ENCODE assay signal across 9 mouse cellular contexts in genomic region chr5:137583670-137584169, GRCm38 (mm10). TPM values are rescaled to one million over a fixed set of nuclear protein-coding genes. Genes with fewer than 3 reads are reported as not detected.
DNase-seq lines count a peak whose midpoint lies in the region; ATAC-seq lines count a peak whose summit lies in the region.
"Had no signal": no experiment of that assay in that cellular context is flagged by ENCODE, and none has a peak within 500 bp of the region (broad histone marks: within the 10 kb centered on the region; RNA-seq: fewer than 3 reads in every experiment).

No protein-coding gene starts in this region.

- peaks cover 36% of the 10 kb centered on the region for H3K27me3 ChIP-seq in heart, embryonic 12.5 days (replicated peaks)
- H3K27me3 ChIP-seq in stomach, embryonic 16.5 days (ENCODE audit: control insufficient read depth, insufficient read depth, low read length), result 0 out of 2 replicates have a peak, but pooled peaks cover 3% of the 10 kb centered on the region

- 0 out of 2 replicates have a peak overlapping the region, but pooled peaks have one; percentile 6 for H3K9ac ChIP-seq in heart, embryonic 12.5 days
- peak overlapping the region; percentile 67 for H3K9ac ChIP-seq in stomach, embryonic 16.5 days (ENCODE audit: low read length)

- 0 out of 2 replicates have a peak, but pooled peaks cover 6% of the 10 kb centered on the region for H3K9me3 ChIP-seq in heart, embryonic 12.5 days (replicated peaks)
- 0 out of 2 replicates have a peak, but pooled peaks cover 7% of the 10 kb centered on the region for H3K9me3 ChIP-seq in stomach, embryonic 16.5 days (replicated peaks; ENCODE audit: control insufficient read depth, low read length)

- H3K4me1 ChIP-seq in brown adipose tissue, adult 24 weeks (ENCODE audit: control insufficient read depth, insufficient read depth, insufficient read length, low read length), result no peaks in the 10 kb centered on the region
- peaks cover 11% of the 10 kb centered on the region; the same call in 1 of the 2 replicates for H3K4me1 ChIP-seq in heart, embryonic 12.5 days (replicated peaks)
- 0 out of 2 replicates have a peak, but pooled peaks cover 6% of the 10 kb centered on the region for H3K4me1 ChIP-seq in stomach, embryonic 16.5 days (ENCODE audit: control insufficient read depth, insufficient read depth, low read length)

- ATAC-seq in cerebellum, adult (ENCODE audit: insufficient number of reproducible peaks, low FRiP score, low TSS enrichment), result no peak
- peak; percentile 30; the same call in 1 of the 2 replicates for ATAC-seq in heart, embryonic 12.5 days (ENCODE audit: insufficient number of reproducible peaks, low FRiP score)
- peak; percentile 68; the same call in 1 of the 2 replicates for ATAC-seq in stomach, embryonic 16.5 days (ENCODE audit: insufficient read depth, low FRiP score)

- no peaks in the 10 kb centered on the region for H3K36me3 ChIP-seq in heart, embryonic 12.5 days
- H3K36me3 ChIP-seq in stomach, embryonic 16.5 days (ENCODE audit: control insufficient read depth, insufficient read depth, low read length), result no peaks in the 10 kb centered on the region

- peak; percentile 42 to 47 for DNase-seq in cerebellum, postnatal 25 days
- DNase-seq in layer of hippocampus, postnatal 36 days, result peak; percentile 55 to 58
- peak; percentile 67 for DNase-seq in mesoderm, embryonic 11.5 days (ENCODE audit: low read depth, low spot score)
- DNase-seq in gastrocnemius, adult 18-20 months (ENCODE audit: low spot score), result no peak

- H3K27ac ChIP-seq in brown adipose tissue, adult 24 weeks (replicated peaks; ENCODE audit: low read depth, low read length), result no peak overlapping the region
- H3K27ac ChIP-seq in heart, embryonic 12.5 days (ENCODE audit: poor library complexity, severe bottlenecking), result no peak overlapping the region
- no peak overlapping the region for H3K27ac ChIP-seq in stomach, embryonic 16.5 days (ENCODE audit: low read length)

- peak overlapping the region; percentile 71 for H3K4me2 ChIP-seq in heart, embryonic 12.5 days
- peak overlapping the region; percentile 63 for H3K4me2 ChIP-seq in stomach, embryonic 16.5 days (ENCODE audit: low read depth, low read length)

- 8% methylated on average over 27 of the region's 27 CpGs for WGBS in heart, embryonic 12.5 days
- WGBS in stomach, embryonic 16.5 days, result 9% methylated on average over 27 of the region's 27 CpGs

- H3K4me3 ChIP-seq in brown adipose tissue, adult 24 weeks (ENCODE audit: insufficient read depth, low read depth, low read length), result peak overlapping the region; percentile 47
- H3K4me3 ChIP-seq in heart, embryonic 12.5 days, result peak overlapping the region; percentile 41
- H3K4me3 ChIP-seq in stomach, embryonic 16.5 days (replicated peaks; ENCODE audit: low read length), result peak overlapping the region; percentile 45

RNA-seq across cellular contexts. Expression of gene Tfr2, which starts 14.1 kb away (rescaled TPM):
- 4.6 and 6.1 TPM in 2 replicates for polyA plus RNA-seq in brown adipose tissue, adult 24 weeks (2012; ENCODE audit: insufficient read depth, insufficient read length, missing spikeins)
- polyA plus RNA-seq in heart, embryonic 12.5 days (2016; fragmentation: Nextera tagmentation; extraction: Ambion mirVana), result 0.51 and 1.9 TPM in 2 replicates
- 10 to 100 TPM; 13.4 to 16.1 TPM for total RNA-seq in layer of hippocampus, postnatal 36 days (2021)
- 2.7 and 3.4 TPM in 2 replicates for polyA plus RNA-seq in stomach, embryonic 16.5 days (2015; fragmentation: Nextera tagmentation; extraction: Ambion mirVana)
- under 1 TPM in 1 of 2 experiments, not detected in 1; 0.36 TPM for total RNA-seq in gastrocnemius, adult 18-20 months (2021)

RNA-seq across cellular contexts. Expression of gene Mospd3, which starts 17.1 kb away (rescaled TPM):
- 31.1 and 45.9 TPM in 2 replicates for polyA plus RNA-seq in brown adipose tissue, adult 24 weeks (2012; ENCODE audit: insufficient read depth, insufficient read length, missing spikeins)
- 18.7 and 18.8 TPM in 2 replicates for polyA plus RNA-seq in heart, embryonic 12.5 days (2016; fragmentation: Nextera tagmentation; extraction: Ambion mirVana)
- total RNA-seq in layer of hippocampus, postnatal 36 days (2021), result 10 to 100 TPM; 26.0 to 27.4 TPM
- polyA plus RNA-seq in stomach, embryonic 16.5 days (2015; fragmentation: Nextera tagmentation; extraction: Ambion mirVana), result 23.8 and 24.3 TPM in 2 replicates
- total RNA-seq in gastrocnemius, adult 18-20 months (2021), result 1 to 10 TPM; 8.8 to 8.9 TPM

RNA-seq across cellular contexts. Expression of gene Pcolce, which starts 29.9 kb away (rescaled TPM):
- 66.8 and 89.9 TPM in 2 replicates for polyA plus RNA-seq in brown adipose tissue, adult 24 weeks (2012; ENCODE audit: insufficient read depth, insufficient read length, missing spikeins)
- polyA plus RNA-seq in heart, embryonic 12.5 days (2016; fragmentation: Nextera tagmentation; extraction: Ambion mirVana), result 109 and 118 TPM in 2 replicates
- 1 to 10 TPM; 8.4 to 8.8 TPM for total RNA-seq in layer of hippocampus, postnatal 36 days (2021)
- polyA plus RNA-seq in stomach, embryonic 16.5 days (2015; fragmentation: Nextera tagmentation; extraction: Ambion mirVana), result 150 and 153 TPM in 2 replicates
- total RNA-seq in gastrocnemius, adult 18-20 months (2021), result 10 to 100 TPM; 31.2 to 44.1 TPM

RNA-seq across cellular contexts. Expression of gene Actl6b, which starts 30.4 kb away (rescaled TPM):
- polyA plus RNA-seq in brown adipose tissue, adult 24 weeks (2012; ENCODE audit: insufficient read depth, insufficient read length, missing spikeins), result not detected in 2 replicates
- 0.40 TPM in 1 of 2 replicates, not detected in the other for polyA plus RNA-seq in heart, embryonic 12.5 days (2016; fragmentation: Nextera tagmentation; extraction: Ambion mirVana)
- 100 to 1,000 TPM; 127 to 138 TPM for total RNA-seq in layer of hippocampus, postnatal 36 days (2021)
- 3.6 TPM in 2 replicates for polyA plus RNA-seq in stomach, embryonic 16.5 days (2015; fragmentation: Nextera tagmentation; extraction: Ambion mirVana)
- not detected for total RNA-seq in gastrocnemius, adult 18-20 months (2021)
- total RNA-seq: gastrocnemius, postnatal 4 days had no signal

RNA-seq across cellular contexts. Expression of gene Fbxo24, which starts 45.1 kb away (rescaled TPM):
- polyA plus RNA-seq in brown adipose tissue, adult 24 weeks (2012; ENCODE audit: insufficient read depth, insufficient read length, missing spikeins), result not detected in 2 replicates
- 0.15 TPM in 1 of 2 replicates, not detected in the other for polyA plus RNA-seq in heart, embryonic 12.5 days (2016; fragmentation: Nextera tagmentation; extraction: Ambion mirVana)
- under 1 TPM; 0.18 to 0.77 TPM for total RNA-seq in layer of hippocampus, postnatal 36 days (2021)
- polyA plus RNA-seq in stomach, embryonic 16.5 days (2015; fragmentation: Nextera tagmentation; extraction: Ambion mirVana), result 0.09 and 0.27 TPM in 2 replicates
- total RNA-seq in gastrocnemius, adult 18-20 months (2021), result under 1 TPM in 1 of 2 experiments, not detected in 1; 0.21 TPM
